Comparison of ENCODE assay signal across 28 mouse cellular contexts in genomic region chr16:73379056-73379455, GRCm38 (mm10).
DNase-seq lines count a peak whose midpoint lies in the region; ATAC-seq and TF ChIP-seq lines count a peak whose summit lies in the region.
"Had no signal": no experiment of that assay in that cellular context is flagged by ENCODE, and none has a peak within 500 bp of the region (broad histone marks: within the 10 kb centered on the region; RNA-seq: fewer than 3 reads in every experiment).

No protein-coding gene starts in this region.

- no peak for ATAC-seq in embryonic facial prominence, embryonic 11.5 days (replicated peaks; ENCODE audit: insufficient number of reproducible peaks, low FRiP score, low TSS enrichment, low read depth)
- no peak for ATAC-seq in CD4-positive, CD25-positive, alpha-beta regulatory T cell, adult 4 months
- ATAC-seq in hindbrain, embryonic 11.5 days (ENCODE audit: low FRiP score) = no peak
- no peak for ATAC-seq in midbrain, postnatal 0 days (ENCODE audit: low FRiP score)
- ATAC-seq: forebrain, embryonic 14.5 days; forebrain, postnatal 0 days; hindbrain, postnatal 0 days; intestine, postnatal 0 days had no signal

- no peaks in the 10 kb centered on the region for H3K36me3 ChIP-seq in embryonic facial prominence, embryonic 11.5 days (replicated peaks; ENCODE audit: control insufficient read depth, insufficient read depth, low read depth, low read length)
- H3K36me3 ChIP-seq in hindbrain, embryonic 11.5 days (ENCODE audit: control insufficient read depth, insufficient read depth, low read length) = no peaks in the 10 kb centered on the region
- H3K36me3 ChIP-seq in midbrain, postnatal 0 days (ENCODE audit: insufficient read depth, low read length) = no peaks in the 10 kb centered on the region
- H3K36me3 ChIP-seq: embryonic facial prominence, embryonic 12.5 days; embryonic facial prominence, embryonic 15.5 days; heart, embryonic 12.5 days; heart, embryonic 15.5 days; hindbrain, embryonic 10.5 days had no signal

- H3K9me3 ChIP-seq in embryonic facial prominence, embryonic 11.5 days (replicated peaks; ENCODE audit: control insufficient read depth, low read length) = no peaks in the 10 kb centered on the region
- H3K9me3 ChIP-seq in hindbrain, embryonic 11.5 days (ENCODE audit: control insufficient read depth, low read length) = no peaks in the 10 kb centered on the region
- H3K9me3 ChIP-seq in midbrain, postnatal 0 days (ENCODE audit: low read length) = no peaks in the 10 kb centered on the region
- H3K9me3 ChIP-seq: embryonic facial prominence, embryonic 12.5 days; embryonic facial prominence, embryonic 15.5 days; heart, embryonic 12.5 days; heart, embryonic 15.5 days; hindbrain, embryonic 10.5 days had no signal

- no peak overlapping the region for H3K4me3 ChIP-seq in embryonic facial prominence, embryonic 11.5 days (ENCODE audit: low read depth, low read length)
- H3K4me3 ChIP-seq in hindbrain, embryonic 11.5 days (ENCODE audit: low read depth, low read length) = no peak overlapping the region
- no peak overlapping the region for H3K4me3 ChIP-seq in midbrain, postnatal 0 days (ENCODE audit: low read depth, low read length)
- H3K4me3 ChIP-seq: embryonic facial prominence, embryonic 12.5 days; embryonic facial prominence, embryonic 15.5 days; gastrocnemius, adult 2 months; heart, embryonic 12.5 days; heart, embryonic 15.5 days; hindbrain, embryonic 10.5 days had no signal

- no peak overlapping the region for H3K9ac ChIP-seq in embryonic facial prominence, embryonic 11.5 days (replicated peaks; ENCODE audit: low read length)
- H3K9ac ChIP-seq in hindbrain, embryonic 11.5 days (ENCODE audit: low read depth, low read length) = no peak overlapping the region
- no peak overlapping the region for H3K9ac ChIP-seq in midbrain, postnatal 0 days (replicated peaks; ENCODE audit: low read length, poor library complexity, severe bottlenecking)
- H3K9ac ChIP-seq: embryonic facial prominence, embryonic 12.5 days; embryonic facial prominence, embryonic 15.5 days; forebrain, postnatal 0 days; heart, embryonic 12.5 days; heart, embryonic 15.5 days; hindbrain, embryonic 14.5 days had no signal

- 35% methylated on average over 2 of the region's 2 CpGs for WGBS in embryonic facial prominence, embryonic 11.5 days
- WGBS in hindbrain, embryonic 11.5 days = 58% methylated on average over 2 of the region's 2 CpGs
- 63% methylated on average over 2 of the region's 2 CpGs for WGBS in midbrain, postnatal 0 days

- no peak overlapping the region for H3K27ac ChIP-seq in embryonic facial prominence, embryonic 11.5 days (replicated peaks; ENCODE audit: low read depth, low read length)
- no peak overlapping the region for H3K27ac ChIP-seq in hindbrain, embryonic 11.5 days (ENCODE audit: low read depth, low read length)
- no peak overlapping the region for H3K27ac ChIP-seq in midbrain, postnatal 0 days (ENCODE audit: low read depth, low read length)
- H3K27ac ChIP-seq: embryonic facial prominence, embryonic 12.5 days; embryonic facial prominence, embryonic 15.5 days; gastrocnemius, adult 2 months; heart, embryonic 15.5 days; hindbrain, embryonic 10.5 days; hindbrain, embryonic 14.5 days; hindbrain, postnatal 0 days had no signal

- no peaks in the 10 kb centered on the region for H3K27me3 ChIP-seq in embryonic facial prominence, embryonic 11.5 days (ENCODE audit: control insufficient read depth, insufficient read depth, low read length)
- H3K27me3 ChIP-seq in hindbrain, embryonic 11.5 days (ENCODE audit: control insufficient read depth, insufficient read depth, low read length) = no peaks in the 10 kb centered on the region
- no peaks in the 10 kb centered on the region for H3K27me3 ChIP-seq in midbrain, postnatal 0 days (ENCODE audit: insufficient read depth, low read length)
- H3K27me3 ChIP-seq: embryonic facial prominence, embryonic 12.5 days; embryonic facial prominence, embryonic 15.5 days; heart, embryonic 12.5 days; heart, embryonic 15.5 days had no signal

- no peak overlapping the region for H3K4me2 ChIP-seq in embryonic facial prominence, embryonic 11.5 days (ENCODE audit: low read depth, low read length)
- no peak overlapping the region for H3K4me2 ChIP-seq in hindbrain, embryonic 11.5 days (replicated peaks; ENCODE audit: low read depth, low read length)
- H3K4me2 ChIP-seq in midbrain, postnatal 0 days (ENCODE audit: low read depth, low read length, poor library complexity, severe bottlenecking) = no peak overlapping the region
- H3K4me2 ChIP-seq: embryonic facial prominence, embryonic 12.5 days; embryonic facial prominence, embryonic 15.5 days; heart, embryonic 12.5 days; heart, embryonic 15.5 days; hindbrain, embryonic 14.5 days had no signal

- DNase-seq in embryo, embryonic 10 days (ENCODE audit: low spot score) = peak; percentile 27
- peak; percentile 39 for DNase-seq in embryo, embryonic 11 days
- DNase-seq in embryonic facial prominence, embryonic 11.5 days (ENCODE audit: low spot score) = peak; percentile 68
- DNase-seq in hindbrain, embryonic 11.5 days (ENCODE audit: low spot score) = no peak
- DNase-seq in midbrain, postnatal 0 days (ENCODE audit: low spot score) = no peak
- DNase-seq: adrenal gland, adult 2 months; adrenal gland, postnatal 14 days; B cell, adult 2 months; cerebellum, adult 11 months; cerebellum, adult 2 months; cerebellum, adult 9-11 months; cerebellum, postnatal 25 days; forebrain, postnatal 0 days; gastrocnemius, adult 2 months; gastrocnemius, postnatal 14 days; heart, adult 18-20 months; heart, postnatal 10 days; heart, postnatal 36 days had no signal

- TF ChIP-seq CTCF in midbrain, postnatal 0 days (IDR thresholded peaks at IDR 0.05) = no peak

- H3K4me1 ChIP-seq in embryonic facial prominence, embryonic 11.5 days (ENCODE audit: control insufficient read depth, insufficient read depth, low read length) = no peaks in the 10 kb centered on the region
- no peaks in the 10 kb centered on the region for H3K4me1 ChIP-seq in hindbrain, embryonic 11.5 days (replicated peaks; ENCODE audit: control insufficient read depth, insufficient read depth, low read length)
- H3K4me1 ChIP-seq in midbrain, postnatal 0 days (ENCODE audit: insufficient read depth, low read length) = no peaks in the 10 kb centered on the region
- H3K4me1 ChIP-seq: embryonic facial prominence, embryonic 12.5 days; embryonic facial prominence, embryonic 15.5 days; heart, embryonic 12.5 days; heart, embryonic 15.5 days; hindbrain, embryonic 10.5 days had no signal

Comparison
In these comparisons a context has a peak if more than half of its experiments do, and no peak if none do; other contexts are left out.
1. DNase-seq: peak in embryo, embryonic 10 days (single experiment), embryo, embryonic 11 days (single experiment) and embryonic facial prominence, embryonic 11.5 days (single experiment); none in hindbrain, embryonic 11.5 days (single experiment) and midbrain, postnatal 0 days (single experiment).